Mouse (Mus musculus) CH12.LX (cell line): ENCODE data around the gene Megf8. TPM values are rescaled to one million over a fixed set of nuclear protein-coding genes. Genes with fewer than 3 reads are reported as not detected.

ENCODE experiments used
- DNase-seq: peaks from one replicate; pipeline ENCODE4 v3.0.0-alpha.2; 2013; ENCODE audit errors: extremely low read depth
- H3K27ac ChIP-seq: 2 replicates; pipeline ENCODE4 v1.5.1; 2012; ENCODE audit warnings: low read depth, mild to moderate bottlenecking, control low read depth, moderate library complexity; ENCODE audit not compliant: insufficient read depth
- H3K27me3 ChIP-seq: replicated peaks from 2 replicates; pipeline ENCODE3; 2012; ENCODE audit warnings: inconsistent platforms
- H3K36me3 ChIP-seq, 2 experiments: replicated peaks in 1 of 2; 2 replicates each; pipeline versions ENCODE3 to v1.6.1; 2012; ENCODE audit warnings: inconsistent platforms in 1 of 2, low read length in 1 of 2, mild to moderate bottlenecking in 1 of 2, mixed read lengths in 1 of 2, moderate library complexity in 1 of 2; ENCODE audit not compliant: control insufficient read depth in 1 of 2, insufficient read depth in 1 of 2
- H3K4me1 ChIP-seq, 2 experiments: 2 replicates each; pipeline ENCODE4 v1.6.1; 2012; ENCODE audit warnings: inconsistent platforms in 1 of 2, moderate library complexity in 1 of 2; ENCODE audit not compliant: insufficient read depth in 2 of 2, control insufficient read depth in 1 of 2
- H3K4me2 ChIP-seq: 2 replicates; pipeline ENCODE4 v1.6.1; 2012; ENCODE audit warnings: low read depth, mild to moderate bottlenecking, control low read depth; ENCODE audit not compliant: poor library complexity, insufficient read depth, severe bottlenecking
- H3K4me3 ChIP-seq, 3 experiments: fragments of 150-350 bp in 1 of 3; sonication (generic) in 1 of 3; replicated peaks in 1 of 3; 2 replicates each; pipeline versions ENCODE3 to v1.5.1; 2011 to 2012; ENCODE audit warnings: low read depth in 2 of 3, low read length in 2 of 3, mild to moderate bottlenecking in 2 of 3, moderate library complexity in 2 of 3, control low read depth in 1 of 3, improper control_type of control experiment in 1 of 3, inconsistent platforms in 1 of 3, mixed read lengths in 1 of 3; ENCODE audit not compliant: poor library complexity in 1 of 3
- H3K79me2 ChIP-seq: replicated peaks from 2 replicates; pipeline ENCODE4 v1.6.1; 2012; ENCODE audit warnings: mild to moderate bottlenecking, moderate library complexity; ENCODE audit not compliant: control insufficient read depth, poor library complexity, insufficient read depth, severe bottlenecking; ENCODE audit errors: extremely low read depth
- H3K9ac ChIP-seq: 2 replicates; pipeline ENCODE4 v1.6.1; 2012; ENCODE audit warnings: low read depth, mild to moderate bottlenecking, control low read depth, moderate library complexity; ENCODE audit not compliant: insufficient read depth
- H3K9me3 ChIP-seq: replicated peaks from 2 replicates; pipeline ENCODE3; 2012; ENCODE audit warnings: low read length, inconsistent platforms, mixed read lengths
- BHLHE40 ChIP-seq: IDR thresholded peaks from 2 replicates; pipeline ENCODE4 v1.6.1; 2011; ENCODE audit warnings: mild to moderate bottlenecking, low read depth, low read length, improper control_type of control experiment
- CHD1 ChIP-seq: IDR thresholded peaks from 2 replicates; pipeline ENCODE4 v1.6.1; 2012; ENCODE audit warnings: low read depth, low read length, improper control_type of control experiment, inconsistent platforms
- CHD2 ChIP-seq: IDR thresholded peaks from 2 replicates; pipeline ENCODE4 v1.6.1; 2011; ENCODE audit warnings: low read length, improper control_type of control experiment
- CTCF ChIP-seq, 2 experiments: IDR thresholded peaks in 1 of 2; conservative IDR thresholded peaks in 1 of 2; 2 replicates each; pipeline ENCODE4 v1.5.1; 2011 to 2012; ENCODE audit warnings: low read depth in 2 of 2, low read length in 2 of 2, improper control_type of control experiment in 1 of 2, inconsistent platforms in 1 of 2, mild to moderate bottlenecking in 1 of 2, moderate library complexity in 1 of 2
- E2F4 ChIP-seq: IDR thresholded peaks from 2 replicates; pipeline ENCODE4 v1.6.1; 2011; ENCODE audit warnings: low read depth, low read length, improper control_type of control experiment; ENCODE audit not compliant: insufficient replicate concordance
- ELF1 ChIP-seq: IDR thresholded peaks from 2 replicates; pipeline ENCODE4 v1.6.1; 2014; ENCODE audit warnings: low read depth, mild to moderate bottlenecking, inconsistent platforms, low read length, improper control_type of control experiment
- EP300 ChIP-seq: IDR thresholded peaks from 2 replicates; pipeline ENCODE4 v1.6.1; 2011; ENCODE audit warnings: low read length, improper control_type of control experiment
- ETS1 ChIP-seq: conservative IDR thresholded peaks from 2 replicates; pipeline ENCODE4 v1.6.1; 2012; ENCODE audit warnings: low read depth, mild to moderate bottlenecking, inconsistent platforms, low read length, improper control_type of control experiment, moderate library complexity
- GABPA ChIP-seq: IDR thresholded peaks from 2 replicates; pipeline ENCODE4 v1.6.1; 2012; ENCODE audit warnings: low read depth, low read length, improper control_type of control experiment, inconsistent platforms; ENCODE audit not compliant: insufficient replicate concordance
- HCFC1 ChIP-seq: IDR thresholded peaks from 2 replicates; pipeline ENCODE4 v1.6.1; 2012; ENCODE audit warnings: low read depth, mild to moderate bottlenecking, inconsistent platforms, low read length, improper control_type of control experiment
- IRF4 ChIP-seq: IDR thresholded peaks from 2 replicates; pipeline ENCODE4 v1.6.1; 2014; ENCODE audit warnings: low read depth, mild to moderate bottlenecking, inconsistent platforms, low read length, improper control_type of control experiment
- JUN ChIP-seq: IDR thresholded peaks from 2 replicates; pipeline ENCODE4 v1.6.1; 2011; ENCODE audit warnings: low read depth, mild to moderate bottlenecking, low read length, improper control_type of control experiment, moderate library complexity; ENCODE audit not compliant: insufficient read depth
- JUND ChIP-seq: conservative IDR thresholded peaks from 2 replicates; pipeline ENCODE4 v1.6.1; 2011; ENCODE audit warnings: low read depth, low read length, improper control_type of control experiment
- KAT2A ChIP-seq: IDR thresholded peaks from 2 replicates; pipeline ENCODE4 v1.6.1; 2012; ENCODE audit warnings: low read length, improper control_type of control experiment, inconsistent platforms; ENCODE audit not compliant: insufficient replicate concordance
- MAFK ChIP-seq: IDR thresholded peaks from 2 replicates; pipeline ENCODE4 v1.6.1; 2011; ENCODE audit warnings: low read length, improper control_type of control experiment; ENCODE audit not compliant: insufficient replicate concordance
- MAX ChIP-seq: IDR thresholded peaks from 2 replicates; pipeline ENCODE4 v1.6.1; 2011; ENCODE audit warnings: low read length, improper control_type of control experiment
- MAZ ChIP-seq: IDR thresholded peaks from 2 replicates; pipeline ENCODE4 v1.6.1; 2012; ENCODE audit warnings: low read depth, mild to moderate bottlenecking, inconsistent platforms, low read length, improper control_type of control experiment, moderate library complexity
- MEF2A ChIP-seq: IDR thresholded peaks from 2 replicates; pipeline ENCODE4 v1.6.1; 2014; ENCODE audit warnings: low read depth, mild to moderate bottlenecking, inconsistent platforms, low read length, improper control_type of control experiment, borderline replicate concordance
- MXI1 ChIP-seq: IDR thresholded peaks from 2 replicates; pipeline ENCODE4 v1.6.1; 2011; ENCODE audit warnings: mild to moderate bottlenecking, low read depth, low read length, improper control_type of control experiment
- MYC ChIP-seq: IDR thresholded peaks from 2 replicates; pipeline ENCODE4 v1.6.1; 2011; ENCODE audit warnings: low read depth, mild to moderate bottlenecking, improper control_type of control experiment, low read length
- NELFE ChIP-seq: IDR thresholded peaks from 2 replicates; pipeline ENCODE4 v1.6.1; 2011; ENCODE audit warnings: low read depth, low read length, improper control_type of control experiment
- NRF1 ChIP-seq: IDR thresholded peaks from 2 replicates; pipeline ENCODE4 v1.6.1; 2014; ENCODE audit warnings: low read depth, mild to moderate bottlenecking, inconsistent platforms, low read length, improper control_type of control experiment, moderate library complexity
- PAX5 ChIP-seq: IDR thresholded peaks from 2 replicates; pipeline ENCODE4 v1.6.1; 2012; ENCODE audit warnings: low read length, inconsistent platforms, mixed read lengths
- POLR2A ChIP-seq: IDR thresholded peaks from 2 replicates; pipeline ENCODE4 v1.6.1; 2011; ENCODE audit warnings: low read depth, mild to moderate bottlenecking, improper control_type of control experiment, low read length
- POLR2AphosphoS2 ChIP-seq: IDR thresholded peaks from 2 replicates; pipeline ENCODE4 v1.6.1; 2011; ENCODE audit warnings: low read depth, low read length, improper control_type of control experiment
- RAD21 ChIP-seq: IDR thresholded peaks from 2 replicates; pipeline ENCODE4 v1.6.1; 2011; ENCODE audit warnings: low read depth, mild to moderate bottlenecking, low read length, improper control_type of control experiment, moderate library complexity
- RCOR1 ChIP-seq: conservative IDR thresholded peaks from 2 replicates; pipeline ENCODE4 v1.6.1; 2012; ENCODE audit warnings: low read depth, mild to moderate bottlenecking, inconsistent platforms, low read length, improper control_type of control experiment
- SIN3A ChIP-seq: IDR thresholded peaks from 2 replicates; pipeline ENCODE4 v1.6.1; 2012; ENCODE audit warnings: low read length, improper control_type of control experiment, inconsistent platforms
- SMC3 ChIP-seq: IDR thresholded peaks from 2 replicates; pipeline ENCODE4 v1.6.1; 2011; ENCODE audit warnings: low read depth, low read length, improper control_type of control experiment
- TBP ChIP-seq: conservative IDR thresholded peaks from 2 replicates; pipeline ENCODE4 v1.6.1; 2011; ENCODE audit warnings: low read depth, low read length, improper control_type of control experiment
- TCF12 ChIP-seq: IDR thresholded peaks from 2 replicates; pipeline ENCODE4 v1.6.1; 2014; ENCODE audit warnings: low read depth, mild to moderate bottlenecking, inconsistent platforms, low read length, improper control_type of control experiment
- UBTF ChIP-seq: IDR thresholded peaks from 2 replicates; pipeline ENCODE4 v1.6.1; 2012; ENCODE audit warnings: low read depth, mild to moderate bottlenecking, inconsistent platforms, low read length, improper control_type of control experiment, moderate library complexity
- USF1 ChIP-seq: IDR thresholded peaks from 2 replicates; pipeline ENCODE4 v1.6.1; 2014; ENCODE audit warnings: low read depth, mild to moderate bottlenecking, inconsistent platforms, low read length, improper control_type of control experiment
- USF2 ChIP-seq: conservative IDR thresholded peaks from 2 replicates; pipeline ENCODE4 v1.6.1; 2011; ENCODE audit warnings: low read depth, low read length, improper control_type of control experiment
- ZC3H11A ChIP-seq: IDR thresholded peaks from 2 replicates; pipeline ENCODE4 v1.6.1; 2012; ENCODE audit warnings: low read depth, mild to moderate bottlenecking, inconsistent platforms, low read length, improper control_type of control experiment
- ZKSCAN1 ChIP-seq: IDR thresholded peaks from 2 replicates; pipeline ENCODE4 v1.6.1; 2012; ENCODE audit warnings: low read depth, inconsistent platforms, low read length, improper control_type of control experiment, borderline replicate concordance
- ZMIZ1 ChIP-seq: IDR thresholded peaks from 2 replicates; pipeline ENCODE4 v1.6.1; 2012; ENCODE audit warnings: low read depth, mild to moderate bottlenecking, inconsistent platforms, low read length, improper control_type of control experiment
- ZNF384 ChIP-seq: IDR thresholded peaks from 2 replicates; pipeline ENCODE4 v1.6.1; 2012; ENCODE audit warnings: low read depth, low read length, improper control_type of control experiment, inconsistent platforms
- dilution Hi-C: fragments of 300-500 bp; cut with MboI; formaldehyde crosslinking; loops from 2 replicates; pipeline ENCODE4 v1.14.3; 2020; ENCODE audit warnings: low sequenced_read_pairs; ENCODE audit not compliant: extremely low pct_unique_long_range_greater_than_20kb, extremely low pct_ligation_motif_present
- in situ Hi-C: fragments of 300-500 bp; cut with MboI; formaldehyde crosslinking; loops from 3 replicates; pipeline ENCODE4 v1.14.3; 2019; ENCODE audit warnings: low sequenced_read_pairs, low pct_ligation_motif_present, low pct_unique_long_range_greater_than_20kb, mixed read lengths
- polyA plus RNA-seq: library from polyadenylated mRNA; unstranded; fragments of >175 nt; gene quantifications from 2 replicates; pipeline ENCODE4 v1.2.1, GENCODE M21; 2012; ENCODE audit warnings: low read depth; ENCODE audit not compliant: insufficient read length
- total RNA-seq, 2 experiments: library from RNA; depleted of rRNA; stranded (reverse); fragments of 300-350 nt in 1 of 2; fragments of >200 nt in 1 of 2; gene quantifications; 2 replicates each; pipeline ENCODE4 v1.2.3; 2012 to 2014

The Megf8 gene
- total and polyA plus RNA-seq, 3 experiments = 0.62 to 1.7 (median 1.2) TPM

DNA sequence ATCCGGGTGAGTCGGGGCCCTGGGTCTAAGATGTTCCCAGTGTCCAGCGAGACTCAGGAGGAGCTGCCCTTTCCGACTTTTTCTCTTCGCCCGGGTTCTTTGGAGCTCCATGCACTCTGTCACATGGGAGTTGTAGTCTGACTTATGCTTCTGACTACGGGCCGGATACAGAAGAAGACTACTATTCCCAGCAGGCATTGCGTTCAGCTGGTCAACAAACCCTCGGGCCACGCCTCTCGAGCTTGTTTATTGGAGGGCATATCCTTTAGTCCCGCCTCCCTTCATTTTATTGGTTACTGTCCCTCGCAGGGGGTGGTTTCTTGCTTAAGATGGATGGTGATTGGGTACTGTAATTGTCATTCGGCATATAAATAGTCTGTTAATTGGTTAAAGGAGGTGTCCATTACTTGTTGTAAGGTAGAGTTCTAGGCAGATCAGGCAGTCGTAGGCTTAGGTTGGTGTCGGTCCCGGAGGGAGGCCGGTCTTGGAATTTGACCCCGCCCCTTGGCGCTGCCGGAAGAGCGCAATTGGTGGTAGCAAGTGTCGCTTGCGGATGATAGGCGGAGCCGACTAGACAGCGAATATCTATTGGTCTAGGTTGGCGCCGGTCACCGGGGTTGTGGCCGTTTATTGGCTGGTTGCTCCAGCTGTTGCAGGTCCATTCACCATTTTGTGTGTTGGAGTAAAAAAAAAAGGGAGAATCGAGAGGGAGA is 49.1 kb upstream of the Megf8 start:
- in situ Hi-C loops (no loop called here), dilution Hi-C loops (no loop called here)
- Histone ChIP-seq H3K9ac (peak overlapping the region; percentile 91), H3K27ac (peak overlapping the region; percentile 62; the same call in 1 of the 2 replicates), H3K79me2 (0 out of 2 replicates have a peak, but pooled peaks cover 2% of the 10 kb centered on the region), H3K4me1 (peaks cover 22 to 35% of the 10 kb centered on the region in 2 experiments), H3K4me3 (peak overlapping the region; percentile 77 to 97 (median 93)), H3K9me3 (no peaks in the 10 kb centered on the region), H3K4me2 (no peak overlapping the region), H3K36me3 (peaks cover 20 to 25% of the 10 kb centered on the region in 2 experiments), H3K27me3 (no peaks in the 10 kb centered on the region)
- peak; percentile 100 for DNase-seq
- no peak for TF ChIP-seq USF1
- no peak for TF ChIP-seq BHLHE40
- TF ChIP-seq MYC = peak; percentile 54; the same call in 1 of the 2 replicates
- TF ChIP-seq ZMIZ1 = no peak
- TF ChIP-seq ETS1 = 0 out of 2 replicates have a peak, but pooled peaks have one; percentile 10
- no peak for TF ChIP-seq PAX5
- no peak for TF ChIP-seq RAD21
- TF ChIP-seq E2F4 = no peak
- TF ChIP-seq POLR2AphosphoS2 = no peak
- no peak for TF ChIP-seq CHD1
- no peak for TF ChIP-seq JUND
- peak; percentile 45; the same call in 1 of the 2 replicates for TF ChIP-seq IRF4
- no peak; the same call in none of the 2 replicates for TF ChIP-seq POLR2A
- no peak for TF ChIP-seq USF2
- TF ChIP-seq UBTF = no peak
- no peak for TF ChIP-seq TCF12
- no peak for TF ChIP-seq MAFK
- peak; percentile 83 for TF ChIP-seq SIN3A
- TF ChIP-seq CTCF (conservative IDR thresholded peaks at IDR 0.05 in 1 of 2, IDR thresholded peaks at IDR 0.05 in 1 of 2; ENCODE audit: low read depth in 2 of 2, low read length in 2 of 2) = no peak
- TF ChIP-seq MXI1 = no peak
- no peak for TF ChIP-seq SMC3
- TF ChIP-seq HCFC1 = peak; percentile 93
- no peak for TF ChIP-seq JUN
- TF ChIP-seq MAX = no peak
- peak; percentile 97 for TF ChIP-seq CHD2
- TF ChIP-seq GABPA = peak; percentile 54; the same call in 1 of the 2 replicates
- no peak for TF ChIP-seq EP300
- TF ChIP-seq RCOR1 = no peak
- TF ChIP-seq ELF1 = peak; percentile 72; the same call in 1 of the 2 replicates
- peak; percentile 97 for TF ChIP-seq ZNF384
- no peak for TF ChIP-seq ZC3H11A
- TF ChIP-seq NRF1 = peak; percentile 42; the same call in 1 of the 2 replicates
- TF ChIP-seq KAT2A = peak; percentile 91; the same call in 1 of the 2 replicates
- no peak for TF ChIP-seq NELFE
- no peak for TF ChIP-seq ZKSCAN1
- no peak; the same call in none of the 2 replicates for TF ChIP-seq MAZ
- TF ChIP-seq MEF2A = 0 out of 2 replicates have a peak, but pooled peaks have one; percentile 1
- TF ChIP-seq TBP = peak; percentile 94
